Mouse (Mus musculus): Measurements from ENCODE around the gene Zdhhc8. TPM values are rescaled to one million over a fixed set of nuclear protein-coding genes. Genes with fewer than 3 reads are reported as not detected.

Zdhhc8 gene
- polyA plus RNA-seq (2016; fragmentation: Nextera tagmentation; extraction: Ambion mirVana) = 15.5 and 17.9 TPM in 2 replicates

DNA sequence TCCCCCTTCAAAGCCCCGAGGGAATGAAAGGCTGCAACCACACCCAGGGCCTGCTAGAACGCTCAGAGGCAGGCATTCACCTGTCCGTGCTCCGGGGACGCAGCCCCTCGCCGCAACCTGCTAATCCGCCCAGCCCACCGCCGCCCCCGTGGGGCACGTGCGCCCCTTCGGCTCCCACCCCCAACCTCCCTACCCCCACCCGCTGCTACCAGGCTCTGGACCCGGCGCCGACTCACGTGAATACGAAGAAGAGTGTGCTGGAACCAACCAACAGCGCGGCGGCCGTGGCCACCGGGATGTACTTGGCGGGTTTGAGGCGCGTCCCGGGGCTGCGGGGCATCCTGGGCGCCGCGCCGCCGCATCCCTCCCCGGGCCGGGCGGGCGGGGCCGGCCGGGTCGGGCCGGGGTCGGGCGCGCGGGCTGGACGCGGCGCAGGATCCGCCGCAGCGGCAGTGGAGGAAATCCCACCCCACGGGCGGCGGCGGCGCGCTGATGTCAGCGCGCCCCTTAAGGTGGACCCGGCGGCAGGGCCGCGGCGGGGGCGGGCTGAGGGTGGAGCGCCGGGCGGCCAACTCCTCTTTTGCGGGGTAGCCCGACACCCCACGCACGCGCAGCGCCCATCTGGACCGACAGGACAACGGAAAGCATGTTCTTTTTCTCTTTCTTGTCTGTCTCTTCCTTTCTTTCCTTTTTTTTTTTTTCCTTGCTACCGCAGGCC, at the start of gene Zdhhc8:
Zdhhc8 (minus strand) TSS at position 466 of the 718 bp plus-strand sequence.
- peak within 1 kb of the TSS; percentile 93 for H3K4me3 ChIP-seq
- under 1% methylated on average over 79 of the region's 79 CpGs for WGBS

DNA sequence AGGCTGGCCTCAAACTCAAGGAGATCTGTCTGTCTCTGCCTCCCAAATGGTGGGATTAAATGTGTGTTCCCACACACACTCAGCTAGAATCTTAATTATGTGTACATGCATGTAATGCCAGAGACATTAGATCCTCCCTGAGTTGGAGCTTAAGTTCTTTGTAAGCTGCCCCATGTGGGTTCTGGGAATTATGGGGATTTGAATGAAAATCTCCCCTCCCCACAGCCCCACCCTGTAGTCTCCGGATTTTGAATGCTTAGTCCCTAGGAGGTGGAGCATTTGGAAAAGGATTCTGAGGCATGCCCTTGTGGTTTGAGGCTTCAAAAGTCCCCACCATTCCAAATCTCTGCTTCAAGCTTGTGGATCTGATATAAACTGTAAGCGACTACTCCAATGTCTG, 40.2 kb upstream of the Zdhhc8 start:
- WGBS = 85% methylated on average over 2 of the region's 2 CpGs
- no peak for DNase-seq (ENCODE audit: low spot score)
- H3K36me3 ChIP-seq (replicated peaks) = peaks cover 99% of the 10 kb centered on the region
- H3K27me3 ChIP-seq (replicated peaks; ENCODE audit: low read depth, poor library complexity, severe bottlenecking) = no peaks in the 10 kb centered on the region
- no peak overlapping the region for H3K4me3 ChIP-seq
- H3K4me1 ChIP-seq = no peaks in the 10 kb centered on the region
- H3K9me3 ChIP-seq = no peaks in the 10 kb centered on the region
- H3K27ac ChIP-seq (replicated peaks) = no peak overlapping the region

More for the DNA sequence above, at the start of gene Zdhhc8:
- no peaks in the 10 kb centered on the region for H3K9me3 ChIP-seq
- DNase-seq (ENCODE audit: low spot score) = peak; percentile 83
- H3K36me3 ChIP-seq (replicated peaks) = peaks cover 34% of the 10 kb centered on the region
- peaks cover 32% of the 10 kb centered on the region for H3K4me1 ChIP-seq
- H3K27me3 ChIP-seq (replicated peaks; ENCODE audit: low read depth, poor library complexity, severe bottlenecking) = no peaks in the 10 kb centered on the region
- peak within 1 kb of the TSS; percentile 90 for H3K27ac ChIP-seq (replicated peaks)

DNA sequence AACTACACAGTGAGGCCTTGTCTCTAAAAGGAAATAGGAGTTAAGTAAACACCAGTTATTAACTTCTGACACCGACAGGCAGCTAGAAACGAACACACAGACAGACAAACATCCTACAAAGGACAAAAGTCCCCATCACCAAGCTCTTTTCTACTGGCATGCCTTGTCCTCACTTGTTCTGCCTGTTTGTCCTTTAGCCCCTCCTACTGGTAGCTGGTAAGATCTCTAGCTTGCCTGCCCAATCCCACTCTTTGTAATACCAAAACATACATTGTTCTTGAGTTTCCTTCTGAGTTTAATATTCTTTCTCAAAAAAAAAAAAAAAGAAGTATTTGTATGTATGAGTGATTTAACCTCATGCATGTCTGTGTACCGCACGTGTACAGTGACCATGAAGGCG, 33.2 kb upstream of the Zdhhc8 start:
- no peaks in the 10 kb centered on the region for H3K4me1 ChIP-seq
- no peak overlapping the region for H3K4me3 ChIP-seq
- no peak for DNase-seq (ENCODE audit: low spot score)
- no peak overlapping the region for H3K27ac ChIP-seq (replicated peaks)
- H3K27me3 ChIP-seq (replicated peaks; ENCODE audit: low read depth, poor library complexity, severe bottlenecking) = no peaks in the 10 kb centered on the region
- H3K36me3 ChIP-seq (replicated peaks) = peaks cover 99% of the 10 kb centered on the region
- WGBS = 93% methylated on average over 5 of the region's 5 CpGs
- H3K9me3 ChIP-seq = no peaks in the 10 kb centered on the region

DNA sequence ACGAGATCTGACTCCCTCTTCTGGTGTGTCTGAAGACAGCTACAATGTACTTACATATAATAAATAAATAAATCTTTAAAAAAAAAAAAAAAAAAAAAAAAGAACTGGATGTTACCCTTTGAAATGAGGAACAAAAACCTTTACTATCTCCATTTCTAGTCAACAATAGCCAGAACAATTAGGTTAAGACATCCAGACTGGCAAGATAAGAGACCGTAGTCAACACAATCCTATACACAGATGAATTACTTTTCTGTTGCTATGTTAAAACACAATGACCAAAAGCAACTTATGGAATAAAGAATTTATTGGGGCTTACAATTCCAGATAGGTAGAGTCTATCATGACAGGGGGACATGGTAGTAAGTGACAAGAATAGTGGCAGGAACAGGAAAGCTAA, 30.1 kb upstream of the Zdhhc8 start:
- H3K9me3 ChIP-seq = no peaks in the 10 kb centered on the region
- H3K27ac ChIP-seq (replicated peaks) = no peak overlapping the region
- H3K4me1 ChIP-seq = no peaks in the 10 kb centered on the region
- 92% methylated on average over 2 of the region's 2 CpGs for WGBS
- H3K4me3 ChIP-seq = no peak overlapping the region
- peaks cover 98% of the 10 kb centered on the region for H3K36me3 ChIP-seq (replicated peaks)
- no peaks in the 10 kb centered on the region for H3K27me3 ChIP-seq (replicated peaks; ENCODE audit: low read depth, poor library complexity, severe bottlenecking)
- no peak for DNase-seq (ENCODE audit: low spot score)

DNA sequence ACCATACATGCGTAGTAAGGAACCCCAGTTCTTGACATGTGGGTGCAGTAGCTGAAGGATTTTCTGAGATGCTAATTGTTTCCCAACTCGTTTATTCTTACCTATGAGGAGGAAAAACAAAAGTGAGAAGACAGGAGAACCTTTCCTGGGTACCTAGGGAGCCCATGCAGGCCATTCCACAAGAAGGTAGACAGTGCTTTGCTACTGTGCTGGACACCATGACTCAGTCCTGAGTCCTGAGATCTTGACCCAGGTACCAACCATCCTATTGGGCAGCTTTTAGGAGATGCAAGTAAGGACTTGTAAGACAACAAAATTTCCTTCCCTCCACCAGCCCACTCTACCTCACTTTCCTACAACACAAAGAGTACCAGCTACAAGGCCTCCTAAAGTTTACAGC, 23.3 kb upstream of the Zdhhc8 start, which contains the start of gene Gm49776:
Gm49776 (minus strand) TSS at position 101 of the 400 bp plus-strand sequence.
- no peak for DNase-seq (ENCODE audit: low spot score)
- Histone ChIP-seq H3K27ac (replicated peaks) (no peak within 1 kb of the TSS), H3K36me3 (replicated peaks) (peaks cover 98% of the 10 kb centered on the region), H3K27me3 (replicated peaks; ENCODE audit: low read depth, poor library complexity, severe bottlenecking) (no peaks in the 10 kb centered on the region), H3K4me3 (no peak within 1 kb of the TSS), H3K4me1 (no peaks in the 10 kb centered on the region), H3K9me3 (no peaks in the 10 kb centered on the region)
- WGBS = 92% methylated on average over 2 of the region's 2 CpGs

DNA sequence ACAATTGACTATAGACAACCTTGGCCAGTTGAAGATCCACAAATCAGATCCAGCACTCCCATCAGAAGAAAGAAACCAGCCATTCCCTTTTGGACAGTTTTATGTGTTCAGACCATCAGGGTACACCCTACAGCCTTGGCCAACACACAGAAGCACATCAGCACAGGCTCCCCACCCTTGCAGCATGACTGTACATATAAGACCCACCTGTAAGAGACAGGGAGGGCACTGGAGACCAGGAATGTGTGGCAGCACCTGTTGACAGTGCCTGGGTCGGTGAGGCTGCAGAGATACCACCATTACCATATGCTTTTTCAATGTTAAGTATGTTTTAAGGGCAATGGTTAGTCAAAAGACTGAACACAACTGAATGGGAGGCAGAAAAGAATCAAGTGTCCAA, 18.9 kb upstream of the Zdhhc8 start:
- Histone ChIP-seq H3K36me3 (replicated peaks) (peaks cover 87% of the 10 kb centered on the region), H3K27me3 (replicated peaks; ENCODE audit: low read depth, poor library complexity, severe bottlenecking) (no peaks in the 10 kb centered on the region), H3K9me3 (no peaks in the 10 kb centered on the region), H3K27ac (replicated peaks) (no peak overlapping the region), H3K4me3 (no peak overlapping the region), H3K4me1 (peaks cover 26% of the 10 kb centered on the region)
- 92% methylated on average over 1 of the region's 1 CpGs for WGBS
- DNase-seq (ENCODE audit: low spot score) = no peak

DNA sequence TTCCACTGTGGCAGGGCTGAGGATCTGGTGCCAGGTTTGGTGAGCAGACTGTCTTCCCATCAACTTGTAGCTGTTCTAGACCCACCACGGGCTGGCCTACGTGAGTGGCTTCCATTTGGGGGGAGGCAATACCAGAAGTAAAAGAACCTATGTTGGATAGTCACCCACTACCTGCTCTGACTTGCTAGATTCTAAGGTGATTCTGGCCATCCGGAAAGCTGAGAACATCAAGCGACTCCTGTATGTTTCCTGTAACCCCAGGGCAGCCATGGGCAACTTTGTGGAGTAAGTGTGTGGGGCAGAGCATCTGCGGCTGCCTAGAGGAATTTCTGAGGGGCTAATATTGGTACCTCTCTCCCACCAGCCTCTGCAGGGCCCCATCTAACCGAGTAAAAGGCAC, 17.8 kb upstream of the Zdhhc8 start:
- DNase-seq (ENCODE audit: low spot score) = no peak
- H3K27ac ChIP-seq (replicated peaks) = no peak overlapping the region
- H3K27me3 ChIP-seq (replicated peaks; ENCODE audit: low read depth, poor library complexity, severe bottlenecking) = no peaks in the 10 kb centered on the region
- H3K4me3 ChIP-seq = no peak overlapping the region
- WGBS = 90% methylated on average over 6 of the region's 6 CpGs
- H3K36me3 ChIP-seq (replicated peaks) = peaks cover 78% of the 10 kb centered on the region
- peaks cover 26% of the 10 kb centered on the region for H3K4me1 ChIP-seq
- H3K9me3 ChIP-seq = no peaks in the 10 kb centered on the region

DNA sequence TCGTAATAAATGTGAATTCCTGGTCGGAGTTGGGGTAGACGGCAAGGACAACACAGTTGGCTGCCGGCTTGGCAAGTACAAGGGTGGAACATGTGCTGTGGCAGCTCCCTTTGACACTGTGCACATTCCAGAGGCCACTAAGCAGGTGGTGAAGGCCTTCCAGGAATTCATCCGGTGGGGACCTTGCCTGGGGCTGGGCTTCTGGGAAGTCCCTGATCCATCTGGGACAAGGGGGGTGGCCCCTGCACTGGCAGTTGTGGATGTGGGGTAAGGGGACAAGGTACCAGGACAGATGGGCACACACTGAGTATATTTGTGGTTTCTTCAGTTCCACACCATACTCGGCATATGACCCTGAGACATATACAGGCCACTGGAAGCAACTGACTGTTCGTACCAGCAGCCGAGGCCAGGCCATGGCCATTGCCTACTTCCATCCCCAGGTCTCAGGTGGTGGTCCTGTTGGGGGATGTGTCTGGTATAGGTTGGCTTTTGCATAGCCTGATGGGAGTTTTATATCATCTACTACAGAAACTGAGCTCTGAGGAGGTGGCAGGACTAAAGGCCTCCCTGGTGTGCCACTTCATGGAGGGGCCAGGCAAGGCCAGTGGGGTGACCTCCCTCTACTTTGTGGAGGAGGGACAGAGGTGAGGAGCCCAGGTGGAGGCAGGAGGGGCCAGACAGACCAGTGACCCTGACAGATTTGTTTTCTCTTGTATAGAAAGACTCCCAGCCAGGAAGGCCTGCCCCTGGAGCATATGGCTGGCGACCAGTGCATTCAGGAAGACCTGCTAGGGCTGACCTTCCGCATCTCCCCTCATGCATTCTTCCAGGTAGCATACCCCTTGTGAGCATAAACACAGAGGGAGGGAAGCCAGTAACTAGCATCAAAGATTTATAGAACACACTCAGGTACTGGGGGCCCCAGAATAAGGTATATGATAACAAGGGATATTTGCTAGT, 16.2 kb upstream of the Zdhhc8 start:
- 78% methylated on average over 10 of the region's 10 CpGs for WGBS
- H3K36me3 ChIP-seq (replicated peaks) = peaks cover 73% of the 10 kb centered on the region
- no peaks in the 10 kb centered on the region for H3K9me3 ChIP-seq
- H3K4me3 ChIP-seq = peak overlapping the region; percentile 77
- H3K27me3 ChIP-seq (replicated peaks; ENCODE audit: low read depth, poor library complexity, severe bottlenecking) = no peaks in the 10 kb centered on the region
- peaks cover 38% of the 10 kb centered on the region for H3K4me1 ChIP-seq
- peak; percentile 31 for DNase-seq (ENCODE audit: low spot score)
- 0 out of 2 replicates have a peak overlapping the region, but pooled peaks have one; percentile 2 for H3K27ac ChIP-seq (replicated peaks)

DNA sequence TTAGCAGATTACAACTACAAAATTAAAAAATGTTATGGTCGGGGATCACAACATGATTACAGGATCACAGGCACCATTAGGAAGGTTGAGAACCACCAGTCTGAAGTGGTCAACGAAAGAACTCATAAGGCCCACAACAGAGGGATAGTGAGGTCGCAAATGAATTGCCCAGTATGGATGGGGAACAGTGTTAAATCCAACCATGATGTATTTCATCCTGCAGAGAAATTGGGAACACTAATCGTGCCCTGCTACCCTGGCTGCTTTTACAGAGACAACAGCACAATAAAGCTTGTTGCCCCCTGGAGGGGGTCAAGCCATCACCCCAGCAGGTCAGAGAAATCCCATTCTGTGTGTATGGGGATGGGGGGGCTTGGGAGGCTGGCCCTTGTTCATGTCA, 15.3 kb upstream of the Zdhhc8 start:
- Histone ChIP-seq H3K9me3 (no peaks in the 10 kb centered on the region), H3K36me3 (replicated peaks) (peaks cover 73% of the 10 kb centered on the region), H3K4me1 (peaks cover 45% of the 10 kb centered on the region), H3K27ac (replicated peaks) (0 out of 2 replicates have a peak overlapping the region, but pooled peaks have one; percentile 96), H3K27me3 (replicated peaks; ENCODE audit: low read depth, poor library complexity, severe bottlenecking) (no peaks in the 10 kb centered on the region), H3K4me3 (peak overlapping the region; percentile 77)
- no peak for DNase-seq (ENCODE audit: low spot score)
- WGBS = 69% methylated on average over 4 of the region's 4 CpGs

DNA sequence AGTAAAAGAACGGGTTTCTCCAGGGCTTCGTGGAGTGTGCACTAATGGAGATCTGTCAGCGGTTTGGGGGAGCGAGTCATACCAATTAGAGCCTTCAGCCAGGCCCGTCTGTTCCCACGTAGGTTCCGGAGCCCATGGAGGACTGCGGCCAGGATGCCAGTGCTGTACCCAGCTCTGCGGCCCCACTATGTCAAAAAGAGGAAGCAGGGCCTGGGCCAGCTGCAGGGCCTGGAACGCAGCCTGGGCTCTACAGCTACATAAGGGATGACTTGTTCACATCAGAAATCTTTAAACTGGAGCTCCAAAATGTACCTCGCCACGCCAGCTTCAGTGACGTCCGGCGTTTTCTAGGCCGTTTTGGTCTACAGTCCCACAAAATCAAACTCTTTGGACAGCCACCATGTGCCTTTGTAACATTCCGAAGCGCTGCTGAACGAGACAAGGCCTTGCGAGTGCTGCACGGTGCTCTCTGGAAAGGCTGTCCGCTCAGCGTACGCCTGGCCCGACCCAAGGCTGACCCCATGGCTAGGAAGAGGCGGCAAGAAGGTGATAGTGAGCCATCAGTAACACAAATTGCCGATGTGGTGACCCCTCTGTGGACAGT, 14.5 kb upstream of the Zdhhc8 start:
- Histone ChIP-seq H3K4me3 (peak overlapping the region; percentile 77), H3K9me3 (no peaks in the 10 kb centered on the region), H3K4me1 (peaks cover 47% of the 10 kb centered on the region), H3K27me3 (replicated peaks; ENCODE audit: low read depth, poor library complexity, severe bottlenecking) (no peaks in the 10 kb centered on the region), H3K36me3 (replicated peaks) (peaks cover 73% of the 10 kb centered on the region), H3K27ac (replicated peaks) (peak overlapping the region; percentile 96)
- WGBS = 11% methylated on average over 27 of the region's 27 CpGs
- peak; percentile 50 for DNase-seq (ENCODE audit: low spot score)

DNA sequence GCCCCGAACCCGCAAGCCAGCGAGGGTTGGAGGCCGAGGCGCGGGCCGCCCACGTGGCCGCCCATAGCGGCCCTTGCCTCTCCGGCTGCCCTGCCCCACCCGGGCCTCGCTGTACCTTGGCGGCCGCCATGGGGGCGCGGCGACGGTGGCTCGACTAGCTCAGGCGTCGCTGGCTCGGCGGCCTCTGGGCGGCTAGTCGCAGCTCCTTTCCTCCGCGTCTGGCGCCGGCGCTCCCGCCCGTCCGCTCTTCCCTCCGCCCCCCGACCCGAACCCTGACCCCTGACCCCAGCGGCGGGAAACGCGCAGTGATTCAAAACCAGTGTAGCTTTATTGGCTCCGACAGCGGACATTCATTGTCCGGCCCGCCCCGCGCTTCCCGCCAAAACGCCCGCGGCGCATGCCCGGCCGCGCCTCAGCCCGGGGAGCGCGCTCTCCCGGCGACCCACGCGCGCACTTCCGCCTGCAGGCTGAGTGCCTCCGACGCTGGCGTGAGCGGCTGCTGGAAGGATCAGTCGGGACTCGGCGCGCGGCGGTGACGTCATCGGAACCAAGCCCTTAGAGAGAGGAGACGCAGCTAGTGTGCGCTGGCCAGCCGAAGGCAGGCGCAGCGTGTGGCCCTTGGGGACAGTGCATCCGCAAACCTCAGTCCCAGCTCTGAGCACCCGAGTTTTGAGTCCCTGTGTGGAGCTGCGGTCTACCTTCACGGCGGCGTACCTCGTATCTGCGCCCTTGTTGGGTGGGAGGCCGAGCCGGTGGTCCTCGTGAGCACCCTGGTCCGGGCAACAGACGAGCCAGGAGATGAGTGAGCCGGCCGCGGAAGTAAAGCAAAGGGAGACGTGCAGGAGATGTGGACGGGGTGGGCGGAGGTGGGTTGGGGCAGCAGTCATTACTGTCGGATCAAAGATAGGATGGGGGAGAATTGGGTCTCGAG, 13.8 kb upstream of the Zdhhc8 start, which contains the start of the genes Trmt2a and Ranbp1:
Trmt2a (plus strand) TSS at position 247 of the 931 bp plus-strand sequence.
Ranbp1 (minus strand) TSS at position 300 of the 931 bp plus-strand sequence.
- peaks cover 47% of the 10 kb centered on the region for H3K4me1 ChIP-seq
- under 1% methylated on average over 102 of the region's 102 CpGs for WGBS
- H3K27me3 ChIP-seq (replicated peaks; ENCODE audit: low read depth, poor library complexity, severe bottlenecking) = no peaks in the 10 kb centered on the region
- DNase-seq (ENCODE audit: low spot score) = peak; percentile 99
- peak within 1 kb of the TSS; percentile 96 for H3K27ac ChIP-seq (replicated peaks)
- no peaks in the 10 kb centered on the region for H3K9me3 ChIP-seq
- H3K36me3 ChIP-seq (replicated peaks) = peaks cover 73% of the 10 kb centered on the region
- peak within 1 kb of the TSS; percentile 77 for H3K4me3 ChIP-seq
